Mouse (Mus musculus) thymus, adult 2 months (tissue): ENCODE measurements around the gene Ubr2. TPM values are rescaled to one million over a fixed set of nuclear protein-coding genes. Genes with fewer than 3 reads are reported as not detected.

Experiments used
- DNase-seq: peaks from one replicate; pipeline ENCODE4 v3.0.0; 2021
- H3K27ac ChIP-seq: fragments of 200-500 bp; 2 replicates; pipeline ENCODE4 v1.5.1; 2012; ENCODE audit warnings: low read length, control low read depth; ENCODE audit not compliant: control insufficient read depth, insufficient read depth
- H3K27me3 ChIP-seq: fragments of 200-500 bp; 2 replicates; pipeline ENCODE4 v1.6.1; 2012; ENCODE audit warnings: mild to moderate bottlenecking, low read length, moderate library complexity, mixed read lengths; ENCODE audit not compliant: control insufficient read depth, insufficient read depth
- H3K36me3 ChIP-seq: fragments of 200-500 bp; 2 replicates; pipeline ENCODE4 v1.6.1; 2012; ENCODE audit warnings: mild to moderate bottlenecking, low read length, moderate library complexity; ENCODE audit not compliant: control insufficient read depth, insufficient read depth
- H3K4me1 ChIP-seq: fragments of 200-500 bp; replicated peaks from 2 replicates; pipeline ENCODE4 v1.6.1; 2012; ENCODE audit warnings: low read length; ENCODE audit not compliant: control insufficient read depth, insufficient read depth
- H3K4me3 ChIP-seq: fragments of 200-500 bp; 2 replicates; pipeline ENCODE4 v1.5.1; 2012; ENCODE audit warnings: mild to moderate bottlenecking, low read length, control low read depth, moderate library complexity; ENCODE audit not compliant: control insufficient read depth, insufficient read depth
- CTCF ChIP-seq: fragments of 200-500 bp; IDR thresholded peaks from 2 replicates; pipeline ENCODE4 v1.5.1; 2012; ENCODE audit warnings: mild to moderate bottlenecking, control low read depth, low read length, moderate library complexity, borderline replicate concordance; ENCODE audit not compliant: control insufficient read depth, poor library complexity, insufficient read depth; ENCODE audit errors: extremely low read depth
- POLR2A ChIP-seq: fragments of 200-500 bp; IDR thresholded peaks from 2 replicates; pipeline ENCODE4 v1.6.1; 2012; ENCODE audit warnings: mild to moderate bottlenecking, low read length, control low read depth, moderate library complexity; ENCODE audit not compliant: control insufficient read depth, poor library complexity, insufficient read depth; ENCODE audit errors: extremely low read depth
- WGBS: fragments of 180-500 bp; shearing (Covaris S2); methylation state at CpG from one replicate; pipeline ENCODE4 v1.1.7; 2018; 5-methylcytosine and 5-hydroxymethylcytosine counted together
- polyA plus RNA-seq: library from polyadenylated mRNA; depleted of rRNA; stranded (reverse); fragments of >200 nt; gene quantifications from 2 replicates; pipeline ENCODE4 v1.2.3, GENCODE M21; 2012

Ubr2 gene
- polyA plus RNA-seq, 1 experiment: 61.9 TPM

GRCm38 (mm10) chr17:46994641-46995398 lies 15.5 kb downstream of the Ubr2 start:
- Histone ChIP-seq H3K27ac (no peak overlapping the region), H3K4me1 (no peaks in the 10 kb centered on the region), H3K27me3 (no peaks in the 10 kb centered on the region), H3K4me3 (no peak overlapping the region), H3K36me3 (peaks cover 58% of the 10 kb centered on the region)
- DNase-seq: no peak
- TF ChIP-seq POLR2A: no peak
- TF ChIP-seq CTCF: no peak
- WGBS: 90% methylated on average over 10 of the region's 10 CpGs

- Histone ChIP-seq H3K36me3 (peaks cover 57% of the 10 kb centered on the region), H3K27me3 (no peaks in the 10 kb centered on the region), H3K4me1 (no peaks in the 10 kb centered on the region), H3K27ac (no peak overlapping the region), H3K4me3 (no peak overlapping the region)
- WGBS: 98% methylated on average over 8 of the region's 8 CpGs
- TF ChIP-seq POLR2A (no peak), CTCF (no peak)
- no peak for DNase-seq
Measured at GRCm38 (mm10) chr17:46993625-46994024, 16.7 kb downstream of the Ubr2 start.

- Histone ChIP-seq H3K4me3 (no peak overlapping the region), H3K27me3 (no peaks in the 10 kb centered on the region), H3K36me3 (peaks cover 88% of the 10 kb centered on the region), H3K4me1 (no peaks in the 10 kb centered on the region), H3K27ac (no peak overlapping the region)
- DNase-seq: no peak
- no peak for TF ChIP-seq POLR2A
- TF ChIP-seq CTCF: no peak
- 97% methylated on average over 3 of the region's 3 CpGs for WGBS
Measured at GRCm38 (mm10) chr17:46987631-46988030, 22.7 kb downstream of the Ubr2 start.

- Histone ChIP-seq H3K27me3 (no peaks in the 10 kb centered on the region), H3K27ac (no peak overlapping the region), H3K36me3 (peaks cover 67% of the 10 kb centered on the region), H3K4me3 (no peak overlapping the region), H3K4me1 (no peaks in the 10 kb centered on the region)
- DNase-seq: no peak
- 98% methylated on average over 6 of the region's 6 CpGs for WGBS
- TF ChIP-seq CTCF (no peak), POLR2A (no peak)
Measured at GRCm38 (mm10) chr17:46980050-46980449, 30.3 kb downstream of the Ubr2 start.

- no peak overlapping the region for H3K4me3 ChIP-seq
- H3K36me3 ChIP-seq: peaks cover 60% of the 10 kb centered on the region
- peak; percentile 77 for DNase-seq
- H3K27ac ChIP-seq: no peak overlapping the region
- 84% methylated on average over 3 of the region's 3 CpGs for WGBS
- no peaks in the 10 kb centered on the region for H3K4me1 ChIP-seq
- TF ChIP-seq CTCF: no peak
- no peak for TF ChIP-seq POLR2A
- H3K27me3 ChIP-seq: no peaks in the 10 kb centered on the region
Measured at GRCm38 (mm10) chr17:46975183-46975582, 35.2 kb downstream of the Ubr2 start.

- no peak overlapping the region for H3K4me3 ChIP-seq
- no peak for DNase-seq
- TF ChIP-seq POLR2A: no peak
- TF ChIP-seq CTCF: no peak
- 99% methylated on average over 7 of the region's 7 CpGs for WGBS
- peaks cover 71% of the 10 kb centered on the region for H3K36me3 ChIP-seq
- no peaks in the 10 kb centered on the region for H3K4me1 ChIP-seq
- H3K27me3 ChIP-seq: no peaks in the 10 kb centered on the region
- H3K27ac ChIP-seq: no peak overlapping the region
Measured at GRCm38 (mm10) chr17:46972603-46973002, 37.8 kb downstream of the Ubr2 start.
